16 mouse cellular contexts compared by ENCODE assay signal in the genomic region with DNA sequence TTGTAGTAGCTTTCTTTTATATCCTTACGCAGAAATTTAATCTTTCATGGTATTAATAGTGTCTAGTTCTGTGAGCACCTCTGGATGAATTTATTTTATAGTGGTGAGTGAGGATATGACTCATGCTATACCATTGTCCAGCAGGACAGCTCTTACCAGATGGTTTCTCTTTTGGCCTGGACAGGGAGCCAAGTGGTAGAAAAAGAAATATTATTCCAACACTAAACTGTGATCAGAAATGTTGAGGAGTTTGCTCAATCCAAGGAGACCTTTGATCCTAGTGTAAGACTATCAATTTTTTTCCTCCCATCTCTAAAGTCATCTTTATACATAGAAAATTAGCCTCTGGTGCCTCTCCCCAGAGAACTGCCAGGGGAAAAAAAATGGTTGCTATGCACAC.
"Had no signal": no experiment of that assay in that cellular context is flagged by ENCODE, and none has a peak within 500 bp of the region (broad histone marks: within the 10 kb centered on the region; RNA-seq: fewer than 3 reads in every experiment).

No protein-coding gene starts in this region.

- DNase-seq: liver, postnatal 0 days; lung, adult 2 months; lung, postnatal 14 days; lung, postnatal 36 days; right cerebral cortex, postnatal 25 days; right cerebral cortex, postnatal 4 days; spleen, adult 18-20 months; thymus, adult 2 months; thymus, postnatal 25 days; thymus, postnatal 4 days had no signal

- H3K27me3 ChIP-seq: lung, embryonic 15.5 days; megakaryocyte, embryonic 14.5 days; midbrain, embryonic 13.5 days; midbrain, embryonic 15.5 days; neural tube, embryonic 13.5 days; neural tube, embryonic 15.5 days had no signal

- H3K4me3 ChIP-seq: lung, embryonic 15.5 days; megakaryocyte, embryonic 14.5 days; midbrain, embryonic 13.5 days; midbrain, embryonic 15.5 days; neural tube, embryonic 13.5 days; neural tube, embryonic 15.5 days had no signal

- H3K36me3 ChIP-seq: lung, embryonic 15.5 days; midbrain, embryonic 13.5 days; midbrain, embryonic 15.5 days; neural tube, embryonic 13.5 days; neural tube, embryonic 15.5 days had no signal
